Mouse (Mus musculus): ENCODE data around the gene Ercc5. TPM values are rescaled to one million over a fixed set of nuclear protein-coding genes. Genes with fewer than 3 reads are reported as not detected.

Gene Ercc5
- polyA plus RNA-seq, 1 experiment: 5.5 TPM

GRCm38 (mm10) chr1:44217118-44217517, 69.6 kb downstream of the Ercc5 start:
- TF ChIP-seq POLR2A (IDR thresholded peaks at IDR 0.05; ENCODE audit: borderline replicate concordance, extremely low read depth, low read depth, low read length) (no peak), CTCF (IDR thresholded peaks at IDR 0.05; ENCODE audit: insufficient read depth, low read length) (no peak)
- 57% methylated on average over 2 of the region's 2 CpGs for WGBS
- no peak overlapping the region for H3K4me3 ChIP-seq (replicated peaks; ENCODE audit: extremely low read depth, low read depth, low read length)
- no peaks in the 10 kb centered on the region for H3K4me1 ChIP-seq (ENCODE audit: control insufficient read depth, insufficient read depth, low read length)
- no peak for DNase-seq

DNA sequence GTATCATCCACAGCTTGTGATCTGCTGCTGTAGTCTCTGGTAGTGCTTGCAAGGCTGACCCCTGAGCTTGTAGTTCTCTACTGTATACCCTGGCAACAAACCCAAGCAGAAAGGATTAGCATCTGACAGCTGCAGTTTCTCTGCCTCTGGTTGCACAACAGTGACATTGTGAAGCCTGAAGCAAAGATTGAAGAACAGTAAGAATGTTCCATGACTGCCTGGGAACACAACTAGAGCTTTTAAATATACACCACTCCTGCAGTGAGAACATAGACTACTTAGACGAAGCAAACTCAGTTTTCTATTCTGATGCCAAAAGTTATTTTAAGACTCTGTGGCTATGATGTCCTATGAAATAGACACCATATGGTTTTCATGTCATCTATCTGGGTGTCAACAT, 71.3 kb downstream of the Ercc5 start, which contains the start of gene Mettl21e:
Gene Mettl21e (minus strand): TSS at position 86 of the 400 bp plus-strand sequence.
- no peak for TF ChIP-seq CTCF (IDR thresholded peaks at IDR 0.05; ENCODE audit: insufficient read depth, low read length)
- 53% methylated on average over 1 of the region's 1 CpGs for WGBS
- DNase-seq: peak; percentile 16
- H3K4me3 ChIP-seq (replicated peaks; ENCODE audit: extremely low read depth, low read depth, low read length): peak within 1 kb of the TSS; percentile 29
- no peaks in the 10 kb centered on the region for H3K4me1 ChIP-seq (ENCODE audit: control insufficient read depth, insufficient read depth, low read length)

DNA sequence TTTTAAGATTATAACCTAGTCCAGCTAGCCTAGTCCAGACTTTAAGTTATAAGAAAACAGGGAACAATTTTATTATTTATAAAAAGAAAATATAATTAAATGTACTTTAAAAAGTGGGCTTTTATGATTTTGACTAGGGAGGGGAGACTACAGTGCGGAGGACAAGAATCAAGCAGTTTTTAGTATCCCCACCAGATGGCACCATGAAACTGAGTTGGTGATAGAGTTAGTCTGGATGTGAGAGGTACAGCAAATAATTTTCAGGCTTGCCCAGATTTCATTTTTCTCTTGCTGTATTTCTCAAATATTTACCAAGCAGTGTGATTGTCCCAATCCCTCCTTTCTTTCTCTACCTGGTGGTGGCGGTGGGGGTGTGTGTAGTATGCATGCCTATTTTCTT, 81.5 kb downstream of the Ercc5 start:
- DNase-seq: no peak
- Histone ChIP-seq H3K4me3 (replicated peaks; ENCODE audit: extremely low read depth, low read depth, low read length) (no peak overlapping the region), H3K4me1 (ENCODE audit: control insufficient read depth, insufficient read depth, low read length) (no peaks in the 10 kb centered on the region)
- TF ChIP-seq POLR2A (IDR thresholded peaks at IDR 0.05; ENCODE audit: borderline replicate concordance, extremely low read depth, low read depth, low read length) (no peak), CTCF (IDR thresholded peaks at IDR 0.05; ENCODE audit: insufficient read depth, low read length) (no peak)
- WGBS: 39% methylated on average over 2 of the region's 2 CpGs

Other genes with a start within 250 kb of the Ercc5 start
- gene Tpp2, start 214.1 kb upstream of the Ercc5 start, polyA plus RNA-seq (2012; rRNA removed): 4.7 and 8.4 TPM in 2 replicates
- not detected in 2 replicates for gene Mettl21c, start 127.7 kb upstream of the Ercc5 start, polyA plus RNA-seq (2012; rRNA removed)
- gene Gm8251, start 85.8 kb upstream of the Ercc5 start, polyA plus RNA-seq (2012; rRNA removed): not detected in 2 replicates
- gene Tex30, start 45.3 kb upstream of the Ercc5 start, polyA plus RNA-seq (2012; rRNA removed): 3.7 and 5.0 TPM in 2 replicates
- 14.9 and 16.6 TPM in 2 replicates for gene Kdelc1, start 28.9 kb upstream of the Ercc5 start, polyA plus RNA-seq (2012; rRNA removed)
- 4.6 and 6.2 TPM in 2 replicates for gene Bivm, start 28.8 kb upstream of the Ercc5 start, polyA plus RNA-seq (2012; rRNA removed)
- 0.34 TPM in 2 replicates for gene Mettl21e, start 71.2 kb downstream of the Ercc5 start, polyA plus RNA-seq (2012; rRNA removed)

All from lung, adult 2 months (tissue).